Mouse (Mus musculus): ENCODE results near the gene Setdb1.

Setdb1 gene

GRCm38 (mm10) chr3:95319110-95319509 lies 37.9 kb downstream of the Setdb1 start:
- DNase-seq (ENCODE audit: low spot score): no peak

GRCm38 (mm10) chr3:95318548-95318947 lies 38.5 kb downstream of the Setdb1 start:
- peak; percentile 46 for DNase-seq (ENCODE audit: low spot score)

GRCm38 (mm10) chr3:95317414-95318080 lies 39.5 kb downstream of the Setdb1 start:
- peak; percentile 79 for DNase-seq (ENCODE audit: low spot score)

- DNase-seq (ENCODE audit: low spot score): no peak
Observed at GRCm38 (mm10) chr3:95315844-95316550, 41.0 kb downstream of the Setdb1 start.

- peak; percentile 89 for DNase-seq (ENCODE audit: low spot score)
Observed at GRCm38 (mm10) chr3:95315094-95315843, 41.7 kb downstream of the Setdb1 start.

- no peak for DNase-seq (ENCODE audit: low spot score)
Observed at GRCm38 (mm10) chr3:95314486-95315093, 42.4 kb downstream of the Setdb1 start, which contains the start of gene Cers2. Gene Cers2 (plus strand): TSS chr3:95314791.

GRCm38 (mm10) chr3:95314075-95314474 lies 42.9 kb downstream of the Setdb1 start:
- DNase-seq (ENCODE audit: low spot score): no peak

GRCm38 (mm10) chr3:95313476-95313875 lies 43.5 kb downstream of the Setdb1 start:
- DNase-seq (ENCODE audit: low spot score): no peak

GRCm38 (mm10) chr3:95312623-95313022 lies 44.4 kb downstream of the Setdb1 start:
- no peak for DNase-seq (ENCODE audit: low spot score)

GRCm38 (mm10) chr3:95310968-95311882 lies 45.8 kb downstream of the Setdb1 start:
- peak; percentile 71 for DNase-seq (ENCODE audit: low spot score)

- no peak for DNase-seq (ENCODE audit: low spot score)
Observed at GRCm38 (mm10) chr3:95310496-95310895, 46.5 kb downstream of the Setdb1 start.

GRCm38 (mm10) chr3:95307100-95307499 lies 49.9 kb downstream of the Setdb1 start, which contains the start of gene Anxa9:
Gene Anxa9 (minus strand): TSS chr3:95307176.
- DNase-seq (ENCODE audit: low spot score): no peak

- DNase-seq (ENCODE audit: low spot score): no peak
Observed at GRCm38 (mm10) chr3:95306244-95306643, 50.8 kb downstream of the Setdb1 start.

GRCm38 (mm10) chr3:95301204-95301796 lies 55.7 kb downstream of the Setdb1 start:
- no peak for DNase-seq (ENCODE audit: low spot score)

- no peak for DNase-seq (ENCODE audit: low spot score)
Observed at GRCm38 (mm10) chr3:95298018-95298417, 59.0 kb downstream of the Setdb1 start.

- peak; percentile 62 for DNase-seq (ENCODE audit: low spot score)
Observed at GRCm38 (mm10) chr3:95296103-95296469, 60.9 kb downstream of the Setdb1 start.

GRCm38 (mm10) chr3:95295321-95296102 lies 61.5 kb downstream of the Setdb1 start:
- DNase-seq (ENCODE audit: low spot score): no peak

GRCm38 (mm10) chr3:95294718-95295117 lies 62.3 kb downstream of the Setdb1 start:
- DNase-seq (ENCODE audit: low spot score): no peak

- DNase-seq (ENCODE audit: low spot score): no peak
Observed at GRCm38 (mm10) chr3:95294316-95294715, 62.7 kb downstream of the Setdb1 start.

GRCm38 (mm10) chr3:95293537-95293936 lies 63.5 kb downstream of the Setdb1 start:
- no peak for DNase-seq (ENCODE audit: low spot score)
